Mouse (Mus musculus) c-Kit-positive CD71-negative TER-119-negative erythroid progenitor cells, embryonic 14.5 days (primary cell): ENCODE results near the gene Pla2g4c.

Experiments
- DNase-seq: peaks from one replicate; pipeline ENCODE4 v3.0.0-alpha.2; 2013; ENCODE audit warnings: low read depth

The Pla2g4c gene

DNA sequence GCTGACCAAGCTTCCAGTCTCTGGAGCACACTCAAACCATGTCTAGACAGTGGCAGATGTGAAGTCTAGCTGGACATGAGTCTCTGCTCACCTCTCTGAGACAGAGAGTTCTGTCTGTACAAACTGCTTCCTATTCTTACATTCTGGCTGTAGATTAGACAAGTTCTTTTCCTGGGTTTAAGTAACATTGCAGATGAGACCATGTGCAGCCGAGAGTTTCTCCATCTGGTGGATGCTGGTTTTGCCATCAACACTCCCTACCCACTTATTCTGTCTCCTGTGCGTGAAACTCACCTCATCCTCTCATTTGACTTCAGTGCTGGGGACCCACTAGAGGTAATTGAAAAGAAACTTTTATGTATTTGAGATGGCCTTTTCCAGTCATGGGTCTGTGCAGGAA lies 56.1 kb downstream of the Pla2g4c start:
- DNase-seq: no peak

DNA sequence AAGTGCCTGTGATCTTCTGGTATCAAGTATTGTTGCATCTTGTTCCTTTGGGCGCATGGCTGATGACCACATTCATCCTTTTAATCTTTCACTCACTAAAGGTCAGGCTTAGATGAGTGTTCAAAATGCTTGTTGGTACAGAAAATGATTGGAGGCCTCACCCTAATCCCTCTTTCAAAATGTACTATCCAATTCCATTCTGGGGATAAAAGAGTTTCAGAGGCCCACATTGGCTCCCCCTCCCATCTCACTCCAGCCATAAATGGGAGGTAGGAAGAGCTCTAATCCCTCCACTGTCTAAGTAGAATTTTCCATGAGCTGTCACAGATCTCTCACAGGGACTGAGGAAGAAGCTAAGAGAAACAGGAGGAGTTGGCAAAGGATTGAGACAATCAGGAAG lies 73.4 kb downstream of the Pla2g4c start, which contains the start of gene Cabp5:
Gene Cabp5 (plus strand): TSS at position 301 of the 400 bp plus-strand sequence.
- DNase-seq: no peak
